Mouse (Mus musculus) ES-E14 (cell line): ENCODE results near the gene Wfikkn1.

Source experiments
- HCFC1 ChIP-seq: IDR thresholded peaks from 2 replicates; pipeline ENCODE4 v1.6.1; 2012; ENCODE audit warnings: low read length, inconsistent platforms, borderline replicate concordance; ENCODE audit not compliant: insufficient read depth
- MAFK ChIP-seq: IDR thresholded peaks from 2 replicates; pipeline ENCODE4 v1.6.1; 2014; ENCODE audit warnings: mild to moderate bottlenecking, low read depth, low read length, inconsistent platforms; ENCODE audit not compliant: insufficient read depth
- ZC3H11A ChIP-seq: IDR thresholded peaks from 2 replicates; pipeline ENCODE4 v1.6.1; 2012; ENCODE audit warnings: low read depth, mild to moderate bottlenecking, inconsistent platforms, low read length, borderline replicate concordance
- ZNF384 ChIP-seq: IDR thresholded peaks from 2 replicates; pipeline ENCODE4 v1.6.1; 2012; ENCODE audit warnings: low read depth, low read length, inconsistent platforms

GRCm38 (mm10) chr17:25861704-25862612, 18.7 kb downstream of the Wfikkn1 start:
- TF ChIP-seq MAFK (no peak), ZC3H11A (no peak), HCFC1 (no peak), ZNF384 (no peak)
